Mouse (Mus musculus) spleen, adult 2 months (tissue): ENCODE data around the gene Tgtp2.

Source experiments
- CTCF ChIP-seq: fragments of 200-500 bp; IDR thresholded peaks from 2 replicates; pipeline ENCODE4 v1.5.1; 2011; ENCODE audit warnings: mild to moderate bottlenecking, inconsistent platforms; ENCODE audit not compliant: insufficient read depth, insufficient read length, insufficient replicate concordance; ENCODE audit errors: extremely low read depth
- POLR2A ChIP-seq: fragments of 200-500 bp; IDR thresholded peaks from 2 replicates; pipeline ENCODE4 v1.6.1; 2011; ENCODE audit warnings: low read depth, low read length, inconsistent platforms

GRCm38 (mm10) chr11:49083146-49083545 is 19.1 kb upstream of the Tgtp2 start:
- no peak for TF ChIP-seq POLR2A
- TF ChIP-seq CTCF = no peak
